Mouse (Mus musculus) hindbrain, embryonic 10.5 days (tissue): ENCODE results near the gene Mpz. TPM values are rescaled to one million over a fixed set of nuclear protein-coding genes. Genes with fewer than 3 reads are reported as not detected.

Source experiments
- DNase-seq: peaks from one replicate; pipeline ENCODE4 v3.0.0-alpha.2; 2017; ENCODE audit warnings: low spot score
- H3K27ac ChIP-seq: fragments of 300-500 bp; sonication (generic); 2 replicates; pipeline ENCODE4 v1.5.1; 2016; ENCODE audit warnings: mild to moderate bottlenecking, moderate library complexity
- H3K27me3 ChIP-seq: fragments of 300-500 bp; sonication (generic); 2 replicates; pipeline ENCODE4 v1.6.1; 2016; ENCODE audit warnings: mild to moderate bottlenecking; ENCODE audit not compliant: poor library complexity, insufficient read depth, severe bottlenecking
- H3K36me3 ChIP-seq: fragments of 300-500 bp; sonication (generic); 2 replicates; pipeline ENCODE4 v1.6.1; 2016; ENCODE audit warnings: mild to moderate bottlenecking, moderate library complexity
- H3K4me1 ChIP-seq: fragments of 300-500 bp; sonication (generic); replicated peaks from 2 replicates; pipeline ENCODE4 v1.6.1; 2016; ENCODE audit warnings: mild to moderate bottlenecking
- H3K4me3 ChIP-seq: fragments of 300-500 bp; sonication (generic); 2 replicates; pipeline ENCODE4 v1.5.1; 2016; ENCODE audit warnings: mild to moderate bottlenecking, moderate library complexity
- H3K9me3 ChIP-seq: fragments of 300-500 bp; sonication (generic); 2 replicates; pipeline ENCODE4 v1.6.1; 2016; ENCODE audit warnings: mild to moderate bottlenecking, moderate library complexity
- WGBS: fragments of 180-500 bp; shearing (Covaris S2); methylation state at CpG from one replicate; pipeline ENCODE4 v1.1.7; 2016; 5-methylcytosine and 5-hydroxymethylcytosine counted together
- polyA plus RNA-seq: library from polyadenylated mRNA; unstranded; fragments of >200 nt; fragmentation: Nextera tagmentation; extraction: Ambion mirVana; gene quantifications from 2 replicates; pipeline ENCODE4 v1.2.1, GENCODE M21; 2016

Gene Mpz
- polyA plus RNA-seq, 1 experiment from 2014 or later: 1.6 TPM

- Histone ChIP-seq H3K4me3 (peak overlapping the region; percentile 90), H3K9me3 (no peaks in the 10 kb centered on the region), H3K27me3 (peaks cover 11% of the 10 kb centered on the region; the same call in 1 of the 2 replicates), H3K36me3 (peaks cover 5% of the 10 kb centered on the region), H3K4me1 (peaks cover 25% of the 10 kb centered on the region), H3K27ac (peak overlapping the region; percentile 89)
- no peak for DNase-seq
- 6% methylated on average over 18 of the region's 18 CpGs for WGBS
Observed at GRCm38 (mm10) chr1:171150838-171151391, 404 bp downstream of the Mpz start.

GRCm38 (mm10) chr1:171151966-171152365, 1.5 kb downstream of the Mpz start:
- no peak overlapping the region for H3K4me3 ChIP-seq
- H3K36me3 ChIP-seq: 0 out of 2 replicates have a peak, but pooled peaks cover 3% of the 10 kb centered on the region

GRCm38 (mm10) chr1:171156644-171157043, 6.1 kb downstream of the Mpz start:
- peaks cover 67% of the 10 kb centered on the region for H3K27me3 ChIP-seq
- WGBS: 79% methylated on average over 3 of the region's 3 CpGs
- H3K36me3 ChIP-seq: no peaks in the 10 kb centered on the region
- H3K9me3 ChIP-seq: no peaks in the 10 kb centered on the region
- H3K27ac ChIP-seq: no peak overlapping the region
- H3K4me1 ChIP-seq: peaks cover 19% of the 10 kb centered on the region
- no peak for DNase-seq
- no peak overlapping the region for H3K4me3 ChIP-seq

More at GRCm38 (mm10) chr1:171151966-171152365, 1.5 kb downstream of the Mpz start:
- H3K27me3 ChIP-seq: peaks cover 22% of the 10 kb centered on the region; the same call in 1 of the 2 replicates
- no peak for DNase-seq
- H3K9me3 ChIP-seq: no peaks in the 10 kb centered on the region
- 89% methylated on average over 4 of the region's 4 CpGs for WGBS
- peaks cover 25% of the 10 kb centered on the region for H3K4me1 ChIP-seq
- H3K27ac ChIP-seq: no peak overlapping the region

- no peak for DNase-seq
- no peak overlapping the region for H3K4me3 ChIP-seq
- H3K9me3 ChIP-seq: no peaks in the 10 kb centered on the region
- H3K4me1 ChIP-seq: peaks cover 18% of the 10 kb centered on the region
- H3K36me3 ChIP-seq: no peaks in the 10 kb centered on the region
- H3K27me3 ChIP-seq: peaks cover 75% of the 10 kb centered on the region
- H3K27ac ChIP-seq: no peak overlapping the region
Observed at GRCm38 (mm10) chr1:171157965-171158364, 7.5 kb downstream of the Mpz start.

- peak overlapping the region; percentile 45 for H3K4me3 ChIP-seq
- WGBS: 4% methylated on average over 15 of the region's 15 CpGs
- DNase-seq: peak; percentile 18
Observed at GRCm38 (mm10) chr1:171159485-171159975, 9.0 kb downstream of the Mpz start.

GRCm38 (mm10) chr1:171162526-171162925, 12.0 kb downstream of the Mpz start:
- Histone ChIP-seq H3K27me3 (peaks cover 51% of the 10 kb centered on the region), H3K9me3 (no peaks in the 10 kb centered on the region), H3K4me1 (peaks cover 15% of the 10 kb centered on the region), H3K27ac (no peak overlapping the region), H3K36me3 (no peaks in the 10 kb centered on the region), H3K4me3 (no peak overlapping the region)
- WGBS: 94% methylated on average over 3 of the region's 3 CpGs
- no peak for DNase-seq

More at GRCm38 (mm10) chr1:171159485-171159975, 9.0 kb downstream of the Mpz start:
- no peak overlapping the region for H3K27ac ChIP-seq
- H3K27me3 ChIP-seq: peaks cover 75% of the 10 kb centered on the region
- no peaks in the 10 kb centered on the region for H3K36me3 ChIP-seq
- H3K4me1 ChIP-seq: peaks cover 18% of the 10 kb centered on the region
- H3K9me3 ChIP-seq: no peaks in the 10 kb centered on the region

GRCm38 (mm10) chr1:171164258-171164657, 13.7 kb downstream of the Mpz start:
- Histone ChIP-seq H3K9me3 (no peaks in the 10 kb centered on the region), H3K4me3 (no peak overlapping the region), H3K27ac (no peak overlapping the region; the same call in 1 of the 2 replicates), H3K27me3 (peaks cover 34% of the 10 kb centered on the region), H3K4me1 (peaks cover 15% of the 10 kb centered on the region), H3K36me3 (no peaks in the 10 kb centered on the region)
- no peak for DNase-seq
- 33% methylated on average over 3 of the region's 3 CpGs for WGBS

- no peak overlapping the region for H3K4me3 ChIP-seq
- H3K9me3 ChIP-seq: no peaks in the 10 kb centered on the region
- no peak overlapping the region for H3K27ac ChIP-seq
- WGBS: 79% methylated on average over 5 of the region's 5 CpGs
- peaks cover 19% of the 10 kb centered on the region for H3K27me3 ChIP-seq
- H3K4me1 ChIP-seq: no peaks in the 10 kb centered on the region
- H3K36me3 ChIP-seq: no peaks in the 10 kb centered on the region
- no peak for DNase-seq
Observed at GRCm38 (mm10) chr1:171165629-171166345, 15.3 kb downstream of the Mpz start.

- DNase-seq: no peak
- Histone ChIP-seq H3K9me3 (no peaks in the 10 kb centered on the region), H3K27ac (no peak overlapping the region), H3K27me3 (no peaks in the 10 kb centered on the region), H3K4me1 (no peaks in the 10 kb centered on the region), H3K36me3 (no peaks in the 10 kb centered on the region), H3K4me3 (no peak overlapping the region)
- 88% methylated on average over 12 of the region's 12 CpGs for WGBS
Observed at GRCm38 (mm10) chr1:171168906-171169305, 18.4 kb downstream of the Mpz start.

- Histone ChIP-seq H3K4me3 (no peak overlapping the region), H3K36me3 (no peaks in the 10 kb centered on the region), H3K27me3 (no peaks in the 10 kb centered on the region), H3K4me1 (no peaks in the 10 kb centered on the region), H3K27ac (no peak overlapping the region), H3K9me3 (no peaks in the 10 kb centered on the region)
- DNase-seq: no peak
- whole genome bisulfite sequencing: 75% methylated on average over 3 of the region's 3 CpGs
Observed at GRCm38 (mm10) chr1:171169913-171170312, 19.4 kb downstream of the Mpz start.

- Histone ChIP-seq H3K36me3 (no peaks in the 10 kb centered on the region), H3K9me3 (no peaks in the 10 kb centered on the region), H3K27me3 (no peaks in the 10 kb centered on the region), H3K4me3 (no peak overlapping the region), H3K4me1 (no peaks in the 10 kb centered on the region), H3K27ac (peak overlapping the region; percentile 3; the same call in 1 of the 2 replicates)
- no peak for DNase-seq
- WGBS: 60% methylated on average over 3 of the region's 3 CpGs
Observed at GRCm38 (mm10) chr1:171171138-171171537, 20.6 kb downstream of the Mpz start.

GRCm38 (mm10) chr1:171172779-171173178, 22.3 kb downstream of the Mpz start:
- no peaks in the 10 kb centered on the region for H3K4me1 ChIP-seq
- no peak overlapping the region for H3K27ac ChIP-seq
- no peaks in the 10 kb centered on the region for H3K27me3 ChIP-seq
- H3K9me3 ChIP-seq: no peaks in the 10 kb centered on the region
- no peaks in the 10 kb centered on the region for H3K36me3 ChIP-seq
- H3K4me3 ChIP-seq: no peak overlapping the region
- DNase-seq: no peak
- WGBS: 97% methylated on average over 8 of the region's 8 CpGs

- Histone ChIP-seq H3K27me3 (no peaks in the 10 kb centered on the region), H3K36me3 (no peaks in the 10 kb centered on the region), H3K4me1 (no peaks in the 10 kb centered on the region), H3K4me3 (no peak overlapping the region), H3K27ac (no peak overlapping the region), H3K9me3 (no peaks in the 10 kb centered on the region)
- no peak for DNase-seq
- 86% methylated on average over 5 of the region's 5 CpGs for WGBS
Observed at GRCm38 (mm10) chr1:171179487-171180171, 29.1 kb downstream of the Mpz start.
